Mouse (Mus musculus) CD4-positive, CD25-positive, alpha-beta regulatory T cell, adult 2 months (primary cell): Measurements from ENCODE around the gene Tmem115.
"Not testable (repeated sequence)": the region's sequence is repeated elsewhere in the genome, so short reads cannot be mapped to it uniquely, and the experiment has no call there.

Experiments used
- DNase-seq: peaks from one replicate; pipeline ENCODE4 v3.0.0-alpha.2; 2012; ENCODE audit warnings: low read depth, low spot score

The Tmem115 gene

GRCm38 (mm10) chr9:107570845-107571244 is 37.1 kb downstream of the Tmem115 start:
- DNase-seq = no peak

GRCm38 (mm10) chr9:107571534-107572326 is 38.0 kb downstream of the Tmem115 start:
- no peak for DNase-seq

GRCm38 (mm10) chr9:107572327-107572662 is 38.5 kb downstream of the Tmem115 start:
- DNase-seq = no peak

GRCm38 (mm10) chr9:107573774-107574173 is 40.0 kb downstream of the Tmem115 start:
- DNase-seq = not testable (repeated sequence)

DNA sequence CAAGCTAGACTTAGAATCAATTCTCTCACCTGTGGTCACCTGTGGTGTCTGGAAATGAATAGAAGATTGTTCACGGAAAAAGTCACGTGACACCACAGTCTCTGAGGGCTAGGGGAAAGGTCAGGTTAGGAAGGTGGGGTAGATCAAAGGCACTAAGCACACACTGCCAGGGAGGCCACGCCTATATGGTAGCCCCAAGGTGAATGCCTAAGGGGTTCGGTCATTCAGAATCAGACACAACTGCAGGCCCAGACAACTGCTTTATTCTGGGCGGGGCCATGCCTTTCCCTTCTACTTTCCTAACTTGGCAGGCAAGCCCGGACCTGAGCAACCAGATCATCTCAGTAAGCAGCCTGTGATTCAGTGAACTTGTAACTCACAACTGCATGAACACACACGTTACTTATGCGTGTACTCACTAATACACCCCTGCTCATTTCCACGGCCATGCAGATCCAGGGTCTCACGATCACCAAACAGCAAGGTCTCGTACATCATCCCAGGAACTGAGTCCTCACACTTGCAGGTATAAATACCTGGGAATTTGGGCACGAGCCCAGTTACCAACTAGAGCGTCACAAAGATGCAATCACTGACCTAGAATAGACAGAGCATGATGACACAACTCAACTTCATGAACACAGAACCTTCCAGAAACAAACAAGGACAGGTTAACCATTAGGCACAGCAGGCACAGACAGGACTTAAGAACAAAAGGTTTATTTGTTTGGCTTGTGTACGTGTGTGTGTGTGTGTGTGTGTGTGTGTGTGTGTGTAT is 42.0 kb downstream of the Tmem115 start:
- no peak for DNase-seq

- no peak for DNase-seq
These were observed 42.8 kb downstream of the Tmem115 start, which contains the start of gene Hyal1 for GRCm38 (mm10) chr9:107576357-107577107. Hyal1 (plus strand) TSS chr9:107576927.

DNA sequence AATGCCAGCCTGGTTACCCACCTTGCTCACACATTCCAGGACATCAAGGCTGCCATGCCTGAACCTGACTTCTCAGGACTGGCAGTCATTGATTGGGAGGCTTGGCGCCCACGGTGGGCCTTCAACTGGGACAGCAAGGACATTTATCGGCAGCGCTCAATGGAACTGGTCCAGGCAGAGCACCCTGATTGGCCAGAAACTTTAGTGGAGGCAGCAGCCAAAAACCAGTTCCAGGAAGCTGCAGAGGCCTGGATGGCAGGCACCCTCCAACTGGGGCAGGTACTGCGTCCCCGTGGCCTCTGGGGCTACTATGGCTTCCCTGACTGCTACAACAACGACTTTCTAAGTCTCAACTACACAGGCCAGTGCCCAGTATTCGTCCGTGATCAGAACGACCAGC is 44.1 kb downstream of the Tmem115 start:
- no peak for DNase-seq

DNA sequence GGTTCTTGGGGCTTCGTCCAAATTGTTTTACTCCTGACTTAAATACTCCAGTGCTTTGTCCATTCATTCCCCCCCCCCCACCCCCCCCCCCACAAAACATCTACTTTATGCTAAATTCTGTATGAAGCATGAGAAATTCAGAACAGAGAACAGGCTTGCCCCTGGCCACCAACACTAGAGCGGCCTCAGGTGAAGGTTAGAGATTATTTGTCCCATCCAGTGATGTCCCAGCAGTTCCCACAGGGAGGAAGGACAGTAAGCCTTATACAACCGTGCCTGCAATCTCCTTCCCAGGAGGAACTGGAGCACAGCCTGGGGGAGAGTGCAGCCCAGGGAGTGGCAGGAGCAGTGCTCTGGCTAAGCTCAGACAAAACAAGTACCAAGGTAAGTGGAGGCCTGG is 44.8 kb downstream of the Tmem115 start, which contains the start of gene Naa80:
Gene Naa80, plus strand, starts transcription at position 301 of the 400 bp plus-strand sequence.
- DNase-seq = no peak

- no peak for DNase-seq
These were observed 45.5 kb downstream of the Tmem115 start for GRCm38 (mm10) chr9:107579023-107579900.

- DNase-seq = peak; percentile 92
These were observed 47.0 kb downstream of the Tmem115 start, which contains the start of gene Hyal3 for GRCm38 (mm10) chr9:107580501-107581317. Hyal3 (plus strand) TSS chr9:107580818.

GRCm38 (mm10) chr9:107581584-107581983 is 47.8 kb downstream of the Tmem115 start:
- DNase-seq = no peak

- no peak for DNase-seq
These were observed 48.8 kb downstream of the Tmem115 start for GRCm38 (mm10) chr9:107582509-107583062.

DNA sequence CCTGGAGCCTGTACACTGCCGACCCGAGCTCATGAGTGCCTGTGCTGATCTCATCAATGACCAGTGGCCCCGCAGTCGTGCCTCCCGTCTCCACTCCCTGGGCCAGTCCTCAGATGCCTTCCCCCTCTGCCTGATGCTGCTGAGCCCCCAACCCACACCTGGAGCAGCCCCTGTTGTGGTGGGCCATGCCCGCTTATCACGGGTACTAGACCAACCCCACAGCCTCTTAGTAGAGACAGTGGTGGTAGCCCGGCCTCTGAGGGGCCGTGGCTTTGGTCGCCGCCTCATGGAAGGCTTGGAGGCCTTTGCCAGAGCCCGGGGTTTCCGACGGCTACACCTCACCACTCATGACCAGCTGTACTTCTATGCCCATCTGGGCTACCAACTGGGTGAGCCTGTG is 49.4 kb downstream of the Tmem115 start:
- DNase-seq = no peak

GRCm38 (mm10) chr9:107586504-107586903 is 52.8 kb downstream of the Tmem115 start:
- DNase-seq = no peak

GRCm38 (mm10) chr9:107586974-107587832 is 53.5 kb downstream of the Tmem115 start, which contains the start of gene Ifrd2:
Ifrd2 (plus strand) TSS chr9:107587642.
- DNase-seq = peak; percentile 99

GRCm38 (mm10) chr9:107587833-107588639 is 54.3 kb downstream of the Tmem115 start:
- DNase-seq = no peak
